Mouse (Mus musculus): Measurements from ENCODE around the gene Vegfb.

DNA sequence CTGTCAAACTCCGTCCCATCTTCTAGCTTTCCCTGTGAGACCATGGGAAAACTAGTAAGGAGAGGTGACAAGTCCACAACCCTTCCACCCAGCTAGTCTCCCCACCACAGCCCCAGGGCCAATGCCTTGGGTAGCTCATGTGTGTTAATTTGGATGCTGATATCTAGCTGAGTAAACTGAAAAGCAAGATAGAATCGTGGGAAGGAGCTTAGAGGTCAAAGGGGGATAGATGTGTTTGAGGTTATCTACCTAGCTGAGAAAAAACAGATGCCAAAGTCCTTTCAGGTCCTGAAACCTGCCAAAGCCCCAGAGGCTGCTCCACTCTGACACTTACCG is 8.8 kb downstream of the Vegfb start:
- no peak for TF ChIP-seq CTCF (IDR thresholded peaks at IDR 0.05; ENCODE audit: low read depth)
- TF ChIP-seq EP300 (optimal IDR thresholded peaks at IDR 0.05) = no peak

Data from stomach, postnatal 0 days (tissue).